Mouse (Mus musculus) retina, adult 2 months (tissue): Measurements from ENCODE around the gene Caprin1.

ENCODE experiments used
- DNase-seq: peaks from one replicate; pipeline ENCODE4 v3.0.0-alpha.2; 2012; ENCODE audit warnings: low read depth, low spot score

The Caprin1 gene

DNA sequence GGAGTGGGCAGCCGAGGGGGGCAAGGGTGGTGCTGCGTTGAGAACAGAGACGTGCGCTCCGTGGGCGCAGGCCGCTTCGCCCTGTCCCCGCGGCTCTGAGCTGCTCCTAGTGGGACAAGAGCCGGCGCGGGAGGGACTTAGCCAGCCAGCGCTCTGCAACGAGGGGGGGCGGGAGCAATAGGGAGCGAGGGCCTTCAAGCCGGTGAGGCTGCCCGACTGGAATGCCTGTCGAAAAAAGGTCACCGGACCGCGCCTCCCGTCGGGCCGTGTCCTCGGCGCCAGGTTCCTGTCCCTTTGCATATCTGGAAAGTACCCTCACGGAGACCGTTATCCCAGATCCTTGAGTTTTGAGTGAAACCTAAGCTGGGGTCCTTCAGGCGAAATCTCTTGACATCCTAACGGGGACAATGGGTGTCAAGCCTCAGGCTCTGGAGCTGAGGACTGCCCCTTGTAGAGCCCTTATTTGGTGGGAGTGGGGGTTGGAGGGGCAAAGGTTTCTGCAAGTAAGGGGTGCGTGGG lies at the start of gene Caprin1:
Caprin1 (minus strand) TSS at position 159 of the 519 bp plus-strand sequence.
- peak; percentile 87 for DNase-seq

- DNase-seq = no peak
Measured at GRCm38 (mm10) chr2:103846875-103847274, 49.4 kb upstream of the Caprin1 start.

DNA sequence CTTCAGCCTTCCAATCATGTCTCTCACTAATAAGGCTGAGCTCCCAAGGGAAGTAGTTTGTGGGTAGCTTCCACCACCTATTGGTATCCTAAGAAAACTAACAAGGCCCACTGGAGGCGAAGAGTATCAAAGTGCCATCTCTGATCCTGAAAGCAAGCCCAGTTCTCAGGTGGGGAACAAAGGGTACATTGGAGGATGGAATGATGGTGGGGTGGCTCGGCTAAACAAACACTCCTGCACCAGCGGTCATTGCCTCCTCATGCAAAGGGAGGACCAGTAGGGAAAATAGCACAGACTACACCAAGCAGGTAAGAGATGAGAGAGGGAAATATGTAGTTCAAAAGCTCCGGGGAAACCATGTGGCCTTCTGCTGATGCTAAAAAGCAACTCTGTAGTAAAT lies 48.8 kb upstream of the Caprin1 start:
- DNase-seq = no peak

DNA sequence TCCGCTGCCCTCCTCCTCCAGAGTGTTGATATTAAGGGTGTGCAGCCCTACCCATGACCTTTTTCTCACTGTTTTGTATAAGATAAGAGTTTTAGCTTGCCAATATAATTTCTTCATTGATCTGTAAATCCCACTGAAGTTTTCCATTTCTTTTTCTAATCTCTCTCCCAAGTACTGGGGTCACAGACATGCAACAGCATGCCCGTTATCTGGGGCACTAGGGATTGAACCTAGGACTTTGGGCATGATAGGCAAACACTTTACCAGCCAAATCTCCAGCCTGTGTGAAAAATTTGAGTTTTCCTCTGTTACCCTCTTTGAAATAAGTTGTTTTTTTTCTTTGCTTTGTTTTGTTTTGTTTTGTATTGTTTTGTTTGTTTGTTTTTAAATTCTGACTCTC lies 46.6 kb upstream of the Caprin1 start:
- DNase-seq = no peak

DNA sequence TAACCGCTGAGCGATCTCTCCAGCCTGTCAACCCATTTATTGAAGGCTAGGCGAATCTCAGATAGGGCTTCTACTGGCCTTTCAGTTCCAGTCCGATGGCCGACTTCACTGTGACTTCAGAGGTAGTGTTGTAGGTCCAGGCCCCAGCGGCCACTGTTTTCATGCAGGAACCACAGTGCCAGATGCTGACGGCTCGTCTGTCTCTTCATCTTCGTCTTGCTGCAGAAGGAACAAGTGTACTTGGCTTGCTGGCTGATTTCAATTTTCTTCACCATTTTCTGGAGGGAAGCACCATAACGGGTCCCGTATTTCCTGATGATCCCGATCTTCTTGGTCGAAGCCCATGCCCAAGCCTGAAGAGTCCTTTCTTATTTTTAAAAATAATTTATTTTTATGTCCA lies 45.9 kb upstream of the Caprin1 start:
- DNase-seq = no peak

DNA sequence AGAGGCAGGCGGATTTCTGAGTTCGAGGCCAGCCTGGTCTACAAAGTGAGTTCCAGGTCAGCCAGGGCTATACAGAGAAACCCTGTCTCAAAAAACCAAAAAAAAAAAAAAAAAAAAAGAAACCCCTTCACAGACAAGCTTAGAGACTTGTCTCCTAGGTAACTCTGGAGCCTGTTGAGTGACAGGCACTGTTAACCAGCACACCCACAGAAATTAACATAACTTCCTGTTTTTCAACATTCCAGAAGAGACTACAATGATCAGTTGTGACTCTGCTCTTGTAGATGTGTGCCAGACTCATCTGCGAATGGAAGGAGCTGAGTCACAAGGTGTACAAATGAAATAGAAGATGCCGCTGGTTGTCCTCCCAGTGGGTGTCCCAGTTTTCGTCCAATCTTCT lies 44.9 kb upstream of the Caprin1 start:
- DNase-seq = no peak

DNA sequence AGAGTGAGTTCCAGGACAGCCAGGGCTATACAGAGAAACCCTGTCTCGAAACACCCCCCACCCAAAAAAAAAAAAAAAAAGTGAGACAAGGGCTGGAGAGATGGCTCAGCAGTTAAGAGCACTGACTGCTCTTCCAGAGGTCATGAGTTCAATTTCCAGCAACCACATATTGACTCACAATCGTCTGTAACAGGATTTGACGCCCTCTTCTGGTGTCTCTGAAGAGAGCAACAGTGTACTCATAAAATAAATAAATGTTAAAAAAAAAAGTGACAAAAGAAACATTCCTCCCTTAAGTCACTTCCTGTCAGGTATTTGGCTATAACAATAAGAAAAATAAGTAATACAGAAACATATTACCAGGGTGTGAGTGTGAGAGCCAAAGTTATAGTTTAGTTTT lies 41.0 kb upstream of the Caprin1 start:
- no peak for DNase-seq

DNA sequence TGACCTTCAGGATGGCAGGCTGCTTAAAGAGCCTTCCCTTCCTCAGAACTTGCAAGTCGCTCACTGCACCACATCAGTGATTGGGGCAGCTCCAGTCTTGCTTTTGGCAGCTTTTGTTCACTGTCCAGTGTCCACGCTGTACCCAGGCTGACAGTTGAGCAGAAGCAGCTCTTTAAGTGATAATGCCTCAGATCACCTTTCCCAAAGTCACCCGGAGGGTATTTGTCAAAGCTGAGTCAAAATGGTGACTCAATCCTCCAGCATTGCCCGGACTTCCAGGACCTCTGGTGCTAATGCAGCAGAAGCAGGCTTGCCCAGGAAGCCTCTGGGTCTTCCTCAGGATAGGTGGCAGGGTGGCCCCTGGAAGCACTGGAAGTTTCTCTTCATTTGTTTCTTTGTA lies 39.7 kb upstream of the Caprin1 start:
- DNase-seq = no peak

DNA sequence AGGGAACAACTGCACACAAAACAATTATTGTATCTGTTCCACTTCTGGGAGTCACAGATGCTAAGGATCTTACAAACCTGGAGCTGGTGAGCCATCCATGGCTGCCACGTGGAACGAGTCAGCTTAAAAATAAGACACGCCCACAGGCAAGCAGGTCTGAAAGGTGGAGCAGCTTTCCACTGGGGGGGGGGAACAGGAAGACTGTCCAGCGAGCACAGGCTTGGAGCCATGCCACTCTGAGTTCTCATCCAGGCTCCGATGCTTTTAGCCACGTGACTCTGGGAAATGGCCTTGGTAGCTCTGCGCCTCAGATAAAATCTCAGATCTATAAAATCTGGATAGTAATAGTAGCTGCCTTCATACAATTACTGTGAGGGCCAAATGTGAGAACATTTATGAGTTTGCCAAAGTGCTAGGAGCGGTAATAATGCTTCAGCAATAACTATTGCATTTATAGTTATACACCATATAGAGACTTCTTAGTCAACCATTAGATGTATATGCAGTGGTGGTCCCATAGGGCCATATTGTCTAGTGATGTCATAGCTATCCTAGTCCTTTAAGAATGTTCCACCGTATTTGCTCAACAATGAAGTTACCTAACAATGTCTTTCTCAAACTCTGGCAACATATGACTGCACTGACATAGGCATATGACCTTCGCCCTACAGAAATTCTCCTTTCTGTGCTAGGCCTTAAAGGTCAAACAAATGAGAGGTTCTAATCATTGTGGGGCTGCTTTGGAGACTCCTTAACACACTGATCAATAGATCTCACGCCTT lies 38.4 kb upstream of the Caprin1 start:
- no peak for DNase-seq

- no peak for DNase-seq
Measured at GRCm38 (mm10) chr2:103833816-103834445, 36.5 kb upstream of the Caprin1 start.

- DNase-seq = no peak
Measured at GRCm38 (mm10) chr2:103832899-103833298, 35.5 kb upstream of the Caprin1 start.

DNA sequence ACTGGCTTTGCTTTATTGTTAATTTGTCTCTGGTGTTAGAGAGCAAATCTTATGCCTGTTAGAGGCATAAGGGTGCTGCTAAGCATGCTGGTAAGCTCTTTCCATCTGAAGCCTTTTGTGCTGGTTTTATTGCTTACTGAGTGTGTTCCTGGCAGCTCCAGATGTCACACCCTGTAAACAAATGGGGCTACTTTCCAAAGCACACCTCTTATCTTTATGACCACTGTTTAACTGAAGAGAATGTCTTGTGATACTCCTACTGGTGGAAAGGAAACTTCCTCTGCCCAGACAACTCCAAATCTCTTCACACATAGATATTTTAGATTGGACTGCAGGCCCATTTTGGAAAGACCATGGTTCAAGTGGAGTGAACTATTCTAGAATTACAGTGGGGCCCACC lies 31.5 kb upstream of the Caprin1 start:
- DNase-seq = no peak

GRCm38 (mm10) chr2:103824916-103825315 lies 27.5 kb upstream of the Caprin1 start:
- DNase-seq = no peak

- no peak for DNase-seq
Measured at GRCm38 (mm10) chr2:103822560-103822959, 25.1 kb upstream of the Caprin1 start.

- no peak for DNase-seq
Measured at GRCm38 (mm10) chr2:103817145-103817895, 19.9 kb upstream of the Caprin1 start.

- no peak for DNase-seq
Measured at GRCm38 (mm10) chr2:103815976-103816375, 18.5 kb upstream of the Caprin1 start.

DNA sequence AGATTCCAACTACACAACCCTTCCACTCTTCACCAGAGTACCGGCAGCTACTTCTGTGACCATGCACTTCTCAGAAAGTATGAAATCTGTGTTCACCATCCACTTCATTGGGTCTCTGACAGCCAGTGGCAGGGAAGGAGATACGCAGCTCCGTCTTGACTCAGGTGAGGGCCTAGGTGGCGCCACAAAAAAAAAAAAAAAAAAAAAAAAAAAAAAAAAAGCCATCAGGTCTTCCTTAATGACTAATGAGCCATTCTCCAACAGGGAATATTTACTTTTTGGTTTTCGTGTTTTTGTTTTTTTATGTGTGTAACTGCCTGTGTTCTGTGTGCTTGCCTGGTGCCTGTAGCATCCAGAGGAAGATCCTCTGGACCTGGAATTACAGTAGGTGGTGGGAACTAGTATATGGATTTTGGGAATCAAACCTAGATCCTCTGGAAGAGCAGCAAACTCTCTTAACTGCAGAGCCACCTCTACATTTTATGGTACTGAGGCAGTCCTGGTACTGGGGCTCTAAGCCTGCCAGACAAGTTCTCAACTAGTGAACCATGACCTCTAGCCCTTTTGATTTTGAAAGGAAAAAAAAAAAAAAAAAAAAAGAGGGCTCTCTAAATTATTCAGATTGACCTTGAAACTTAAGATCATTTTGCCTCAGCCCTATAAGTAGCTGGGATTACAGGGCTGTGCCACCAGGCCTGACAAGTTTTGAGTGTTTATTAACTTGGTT lies 14.2 kb upstream of the Caprin1 start:
- DNase-seq = no peak

DNA sequence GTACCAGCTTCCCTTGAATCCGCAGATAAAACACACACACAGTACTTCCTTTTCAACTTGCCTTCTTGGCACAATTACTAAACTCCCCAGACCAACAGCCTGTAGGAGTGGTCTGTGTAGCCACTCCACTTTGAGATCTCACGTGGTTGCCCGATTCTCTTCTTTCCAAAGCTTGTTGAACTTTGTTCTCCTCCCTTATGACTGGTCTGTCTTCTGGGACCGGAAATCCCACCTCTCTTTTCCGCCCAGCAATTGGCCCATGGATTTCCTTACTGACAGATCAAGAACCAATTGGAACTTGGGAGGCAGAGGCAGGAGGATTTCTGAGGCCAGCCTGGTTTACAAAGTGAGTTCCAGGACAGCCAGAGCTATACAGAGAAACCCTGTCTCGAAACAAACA lies 13.0 kb upstream of the Caprin1 start:
- no peak for DNase-seq

DNA sequence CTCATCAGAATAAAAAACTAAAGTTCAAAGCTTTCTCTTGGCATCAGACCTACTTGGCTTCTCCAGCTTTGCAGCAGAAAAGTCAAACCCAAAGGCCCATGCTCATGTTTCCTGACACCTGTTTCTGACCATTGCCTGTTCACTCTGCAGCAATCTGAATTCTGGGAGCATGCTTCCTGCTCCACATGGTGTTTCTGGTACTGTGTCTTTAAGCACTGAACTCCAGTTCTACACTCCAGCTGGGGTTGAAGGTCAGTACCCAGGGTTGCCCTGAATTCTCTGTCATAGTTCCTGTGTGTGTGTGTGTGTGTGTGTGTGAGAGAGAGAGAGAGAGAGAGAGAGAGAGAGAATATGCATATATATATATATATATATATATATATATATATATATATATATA lies 11.0 kb upstream of the Caprin1 start:
- DNase-seq = no peak

- no peak for DNase-seq
Measured at GRCm38 (mm10) chr2:103803770-103804530, 6.5 kb upstream of the Caprin1 start.

DNA sequence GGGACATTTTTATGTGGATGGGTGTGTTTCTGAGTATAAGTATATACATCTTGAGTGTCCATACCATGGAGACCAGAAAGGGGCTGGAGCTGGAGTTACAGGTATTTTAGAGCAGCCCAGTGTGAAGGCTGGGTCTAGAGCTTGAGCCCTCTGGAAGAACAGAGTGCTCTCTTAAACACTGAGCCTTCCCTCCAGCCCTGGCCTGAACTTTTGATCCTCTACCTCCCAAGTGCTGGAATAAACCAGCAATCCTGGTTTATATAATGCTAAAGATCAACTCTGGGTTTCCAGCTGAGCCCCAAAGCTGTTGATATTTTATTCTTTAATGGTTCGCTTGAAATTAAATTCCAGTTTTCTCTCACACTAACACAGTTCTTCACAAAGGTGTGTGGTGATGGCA lies 5.0 kb upstream of the Caprin1 start:
- no peak for DNase-seq
